Mouse (Mus musculus) forebrain, embryonic 10.5 days (tissue): ENCODE data around the gene Gpr183. TPM values are rescaled to one million over a fixed set of nuclear protein-coding genes. Genes with fewer than 3 reads are reported as not detected.

ENCODE experiments used
- DNase-seq: peaks from one replicate; pipeline ENCODE4 v3.0.0-alpha.2; 2017; ENCODE audit warnings: low spot score; ENCODE audit errors: extremely low spot score
- H3K27ac ChIP-seq: fragments of 300-500 bp; sonication (generic); 2 replicates; pipeline ENCODE4 v1.5.1; 2016; ENCODE audit warnings: mild to moderate bottlenecking
- H3K27me3 ChIP-seq: fragments of 300-500 bp; sonication (generic); 2 replicates; pipeline ENCODE4 v1.6.1; 2016; ENCODE audit warnings: mild to moderate bottlenecking; ENCODE audit not compliant: poor library complexity, severe bottlenecking
- H3K36me3 ChIP-seq: fragments of 300-500 bp; sonication (generic); replicated peaks from 2 replicates; pipeline ENCODE4 v1.6.1; 2016; ENCODE audit warnings: mild to moderate bottlenecking, moderate library complexity
- H3K4me1 ChIP-seq: fragments of 300-500 bp; sonication (generic); 2 replicates; pipeline ENCODE4 v1.6.1; 2016
- H3K4me3 ChIP-seq: fragments of 300-500 bp; sonication (generic); 2 replicates; pipeline ENCODE4 v1.5.1; 2016; ENCODE audit warnings: mild to moderate bottlenecking, moderate library complexity
- H3K9me3 ChIP-seq: fragments of 300-500 bp; sonication (generic); 2 replicates; pipeline ENCODE4 v1.6.1; 2016; ENCODE audit warnings: mild to moderate bottlenecking, moderate library complexity
- WGBS: fragments of 180-500 bp; shearing (Covaris S2); methylation state at CpG from one replicate; pipeline ENCODE4 v1.1.7; 2016; 5-methylcytosine and 5-hydroxymethylcytosine counted together
- polyA plus RNA-seq: library from polyadenylated mRNA; unstranded; fragments of >200 nt; fragmentation: Nextera tagmentation; extraction: Ambion mirVana; gene quantifications from 2 replicates; pipeline ENCODE4 v1.2.1, GENCODE M21; 2016

Gene Gpr183
- polyA plus RNA-seq, 1 experiment from 2014 or later: 2.5 TPM

DNA sequence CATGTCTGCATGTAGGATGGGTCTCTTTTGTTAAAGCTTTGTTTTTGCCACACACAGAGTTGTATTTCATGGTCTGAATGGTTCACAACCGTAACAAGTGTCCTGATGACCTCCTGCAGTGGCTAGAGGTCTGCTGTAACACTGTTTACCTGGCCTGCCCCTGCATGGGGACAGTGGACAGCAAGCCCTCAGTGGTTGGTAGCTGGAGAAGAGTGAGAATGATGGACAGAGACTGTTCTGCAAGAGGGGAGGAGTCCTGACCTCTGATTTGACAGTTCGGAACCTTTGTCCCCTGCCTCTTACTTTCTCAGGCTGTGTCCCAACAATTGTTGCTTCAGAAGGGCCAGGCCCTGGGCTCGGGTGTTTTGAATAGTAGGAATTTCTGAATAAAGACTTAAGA is 46.7 kb downstream of the Gpr183 start:
- Histone ChIP-seq H3K27me3 (no peaks in the 10 kb centered on the region), H3K27ac (no peak overlapping the region), H3K36me3 (peaks cover 37% of the 10 kb centered on the region), H3K4me3 (no peak overlapping the region), H3K9me3 (no peaks in the 10 kb centered on the region), H3K4me1 (no peaks in the 10 kb centered on the region)
- whole genome bisulfite sequencing: 83% methylated on average over 3 of the region's 3 CpGs
- DNase-seq: no peak

DNA sequence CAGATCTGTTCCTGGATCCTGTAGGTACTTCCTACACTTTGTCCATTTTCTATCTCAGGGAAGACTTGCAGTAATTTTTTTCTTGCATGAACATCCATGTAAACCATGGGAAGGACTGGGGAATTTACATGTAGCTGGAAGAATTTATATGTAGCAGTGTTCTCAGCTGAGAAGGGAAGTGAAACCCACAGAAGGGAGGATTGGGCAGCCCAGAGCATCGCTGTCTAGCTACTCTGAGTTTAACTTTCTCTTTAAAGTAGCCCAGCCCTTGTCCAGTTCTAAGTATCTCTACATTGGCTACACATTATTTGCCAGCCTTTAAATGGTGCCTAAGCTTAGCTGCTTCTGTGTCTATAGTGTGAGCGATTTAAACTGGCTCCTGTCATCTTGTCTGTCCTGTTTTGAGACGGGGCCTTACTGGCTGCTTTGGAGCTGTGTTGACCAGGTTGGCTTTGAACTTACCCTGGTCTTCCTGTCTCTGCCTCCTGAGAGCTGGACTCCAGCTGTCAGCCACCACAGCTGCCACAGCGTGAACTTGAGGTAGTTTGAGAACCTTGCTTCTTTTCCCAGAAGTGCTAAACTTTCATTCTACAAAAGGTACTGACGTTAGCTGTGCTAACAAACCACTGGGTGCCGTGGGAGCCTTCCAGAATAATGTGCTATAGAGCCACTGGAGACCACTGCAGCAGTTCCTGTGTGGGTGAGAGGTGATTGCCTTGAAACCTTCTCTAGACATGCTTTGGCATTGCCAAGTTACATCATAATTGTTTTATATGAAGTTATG is 48.5 kb downstream of the Gpr183 start:
- no peak for DNase-seq
- no peaks in the 10 kb centered on the region for H3K27me3 ChIP-seq
- H3K27ac ChIP-seq: no peak overlapping the region
- 93% methylated on average over 6 of the region's 6 CpGs for WGBS
- H3K4me3 ChIP-seq: no peak overlapping the region
- no peaks in the 10 kb centered on the region for H3K4me1 ChIP-seq
- no peaks in the 10 kb centered on the region for H3K9me3 ChIP-seq
- peaks cover 52% of the 10 kb centered on the region for H3K36me3 ChIP-seq

DNA sequence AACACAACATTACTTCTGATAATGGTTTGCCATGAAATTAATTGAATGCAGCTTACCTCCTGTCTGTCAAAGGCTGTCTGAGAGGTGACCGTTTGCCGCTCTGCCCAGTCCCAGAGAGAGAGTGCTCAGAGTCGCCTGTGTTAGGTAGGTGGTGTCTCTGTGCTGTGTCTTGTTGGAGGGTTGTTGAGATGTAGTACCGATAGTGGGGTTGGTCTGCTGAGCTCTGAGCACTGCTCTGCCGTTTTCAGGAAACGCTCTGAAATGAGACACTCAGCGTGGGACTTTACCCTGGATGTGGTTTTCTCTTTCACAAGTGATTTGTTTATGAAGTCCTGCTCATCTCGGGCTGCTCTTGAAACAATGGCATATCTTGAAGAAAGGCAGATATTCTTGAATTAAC is 49.4 kb downstream of the Gpr183 start, which contains the start of gene Gpr18:
TSS of gene Gpr18 (minus strand) at position 161 of the 400 bp plus-strand sequence.
- peaks cover 59% of the 10 kb centered on the region for H3K36me3 ChIP-seq
- H3K4me1 ChIP-seq: no peaks in the 10 kb centered on the region
- DNase-seq: no peak
- no peaks in the 10 kb centered on the region for H3K27me3 ChIP-seq
- no peak within 1 kb of the TSS for H3K27ac ChIP-seq
- H3K9me3 ChIP-seq: no peaks in the 10 kb centered on the region
- H3K4me3 ChIP-seq: no peak within 1 kb of the TSS
- 86% methylated on average over 8 of the region's 8 CpGs for WGBS

DNA sequence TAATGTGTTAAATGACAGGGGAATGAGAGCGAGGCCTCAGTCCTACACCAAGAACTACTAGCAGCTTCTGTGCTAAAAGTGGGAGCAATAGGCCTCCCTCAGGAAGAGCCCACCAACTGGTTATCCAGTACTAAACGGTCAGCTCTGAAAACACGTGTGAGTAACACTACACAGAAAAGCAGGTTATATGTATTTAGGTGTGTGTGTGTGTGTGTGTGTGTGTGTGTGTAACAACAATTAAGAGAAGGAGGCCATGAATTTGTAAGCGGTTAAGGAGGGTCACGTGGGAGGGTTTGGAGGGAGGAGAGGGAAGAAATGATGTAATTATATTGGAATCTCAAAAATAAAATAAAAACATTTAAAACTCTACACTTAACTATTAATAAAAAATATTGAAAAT is 49.9 kb downstream of the Gpr183 start:
- Histone ChIP-seq H3K36me3 (peaks cover 59% of the 10 kb centered on the region), H3K27ac (no peak overlapping the region), H3K9me3 (no peaks in the 10 kb centered on the region), H3K27me3 (no peaks in the 10 kb centered on the region), H3K4me3 (no peak overlapping the region), H3K4me1 (no peaks in the 10 kb centered on the region)
- 91% methylated on average over 5 of the region's 5 CpGs for WGBS
- DNase-seq: no peak

DNA sequence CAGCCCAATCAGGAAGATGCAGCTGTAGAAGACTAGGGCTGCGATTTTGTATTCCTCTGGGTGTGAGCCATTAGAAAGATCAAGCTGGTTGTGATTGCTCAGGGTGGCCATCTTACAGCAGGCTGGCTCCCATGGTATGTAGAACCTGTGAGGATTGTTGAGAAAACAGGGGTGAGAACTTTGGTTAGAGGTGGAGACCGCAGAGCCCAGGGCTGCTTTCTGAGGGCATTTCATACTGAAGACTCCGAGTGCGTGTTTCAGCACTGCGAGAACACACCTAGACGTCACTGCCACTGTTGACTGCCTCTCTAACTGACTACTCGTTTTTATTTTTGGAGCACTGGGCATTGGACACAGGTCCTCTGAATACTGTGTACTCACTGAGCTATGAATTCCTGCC is 52.5 kb downstream of the Gpr183 start:
- H3K4me3 ChIP-seq: no peak overlapping the region
- 92% methylated on average over 7 of the region's 7 CpGs for WGBS
- no peaks in the 10 kb centered on the region for H3K9me3 ChIP-seq
- H3K4me1 ChIP-seq: no peaks in the 10 kb centered on the region
- peaks cover 70% of the 10 kb centered on the region for H3K36me3 ChIP-seq
- no peak for DNase-seq
- H3K27me3 ChIP-seq: no peaks in the 10 kb centered on the region
- H3K27ac ChIP-seq: no peak overlapping the region

DNA sequence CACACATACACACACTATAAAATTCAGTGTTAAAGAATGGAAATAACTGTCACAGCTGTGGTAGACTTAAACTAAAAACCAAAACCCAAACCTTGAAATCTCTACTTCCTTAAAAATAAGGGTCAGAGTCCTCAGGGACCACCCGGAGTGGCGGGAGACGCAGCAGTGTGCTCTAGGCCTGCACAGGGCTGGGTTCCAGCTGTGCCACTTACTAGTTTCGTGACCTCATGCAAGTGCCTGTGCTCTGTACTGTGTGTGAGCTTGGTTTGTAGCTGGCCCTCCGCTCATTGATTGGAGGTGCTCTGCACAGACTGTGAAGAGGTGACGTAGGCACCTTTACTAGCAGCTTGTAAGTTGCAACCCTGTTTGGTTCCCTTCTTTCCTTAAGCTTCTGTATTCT is 55.1 kb downstream of the Gpr183 start:
- H3K36me3 ChIP-seq: peaks cover 76% of the 10 kb centered on the region
- no peak overlapping the region for H3K27ac ChIP-seq
- no peaks in the 10 kb centered on the region for H3K27me3 ChIP-seq
- H3K4me1 ChIP-seq: no peaks in the 10 kb centered on the region
- no peak for DNase-seq
- no peak overlapping the region for H3K4me3 ChIP-seq
- no peaks in the 10 kb centered on the region for H3K9me3 ChIP-seq
- 97% methylated on average over 6 of the region's 6 CpGs for WGBS

DNA sequence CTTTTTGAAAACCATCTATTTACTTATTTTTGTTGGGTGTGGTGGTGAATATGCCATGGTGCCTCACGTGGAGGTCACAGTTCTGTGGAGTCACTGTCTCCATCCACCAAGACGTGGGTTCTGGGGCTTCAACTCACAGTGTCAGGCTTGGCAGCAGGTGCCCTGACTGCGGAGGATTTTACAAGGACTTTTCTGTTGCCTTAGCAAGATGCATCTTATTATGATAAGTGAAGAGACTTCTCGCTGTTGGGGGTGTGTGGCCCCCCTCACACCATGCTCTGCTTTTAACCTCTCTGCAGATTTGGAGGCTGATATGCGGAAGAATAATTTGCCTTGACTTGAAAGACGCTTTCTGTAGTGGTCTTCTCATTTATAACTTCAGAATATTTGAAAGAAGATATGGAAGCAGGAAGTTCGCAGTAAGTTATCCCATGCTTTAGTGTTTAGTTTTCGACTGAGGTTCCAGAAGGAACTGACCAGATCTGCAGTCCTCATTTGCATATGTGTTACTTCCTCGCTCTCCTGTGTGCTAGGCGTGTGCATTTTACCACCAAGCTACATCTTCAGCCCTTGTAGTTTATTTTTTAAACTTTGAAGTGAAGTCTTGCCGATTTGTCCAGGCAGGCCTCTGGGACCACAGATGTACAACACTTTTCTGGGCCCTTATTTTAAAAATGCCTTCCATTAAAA is 57.9 kb downstream of the Gpr183 start:
- peaks cover 68% of the 10 kb centered on the region for H3K36me3 ChIP-seq

DNA sequence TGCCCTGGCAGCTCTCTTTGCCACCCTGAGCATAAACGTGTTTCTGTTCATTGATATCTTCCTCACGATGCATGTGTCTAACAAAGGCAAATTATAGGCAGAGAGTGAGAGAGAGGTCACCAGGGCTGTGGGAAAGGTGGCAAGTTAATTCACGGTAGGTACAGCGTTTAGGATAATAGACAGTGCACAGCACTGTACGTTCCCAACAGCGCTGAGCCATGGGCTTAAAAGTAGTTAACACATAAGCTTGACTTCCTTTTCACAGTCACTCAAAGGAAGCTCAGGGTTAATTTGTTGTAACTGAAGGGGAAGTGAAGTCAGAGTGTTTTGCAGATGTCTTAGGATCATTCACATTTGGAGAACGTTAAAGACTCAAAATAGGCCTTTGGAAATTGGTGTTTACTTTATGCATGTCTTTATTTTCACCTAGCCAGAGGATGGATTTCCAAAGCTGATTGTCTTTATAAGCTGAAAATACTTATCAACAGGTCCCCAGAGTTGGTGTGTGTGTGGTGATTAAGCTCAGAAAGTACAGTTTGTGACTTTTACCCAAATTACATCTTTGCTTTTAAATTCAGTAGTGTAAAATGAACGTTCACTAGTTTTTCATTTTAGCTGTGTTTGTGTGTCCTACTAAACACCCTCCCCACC is 58.5 kb downstream of the Gpr183 start:
- H3K4me3 ChIP-seq: no peak overlapping the region
- WGBS: 94% methylated on average over 8 of the region's 8 CpGs
- H3K4me1 ChIP-seq: no peaks in the 10 kb centered on the region
- H3K36me3 ChIP-seq: peaks cover 63% of the 10 kb centered on the region
- no peak for DNase-seq
- H3K27me3 ChIP-seq: no peaks in the 10 kb centered on the region
- H3K9me3 ChIP-seq: no peaks in the 10 kb centered on the region
- no peak overlapping the region for H3K27ac ChIP-seq

More for the DNA sequence above, 57.9 kb downstream of the Gpr183 start:
- H3K4me3 ChIP-seq: no peak overlapping the region
- H3K27me3 ChIP-seq: no peaks in the 10 kb centered on the region
- H3K4me1 ChIP-seq: no peaks in the 10 kb centered on the region
- WGBS: 94% methylated on average over 11 of the region's 11 CpGs
- DNase-seq: no peak
- H3K27ac ChIP-seq: no peak overlapping the region
- no peaks in the 10 kb centered on the region for H3K9me3 ChIP-seq

DNA sequence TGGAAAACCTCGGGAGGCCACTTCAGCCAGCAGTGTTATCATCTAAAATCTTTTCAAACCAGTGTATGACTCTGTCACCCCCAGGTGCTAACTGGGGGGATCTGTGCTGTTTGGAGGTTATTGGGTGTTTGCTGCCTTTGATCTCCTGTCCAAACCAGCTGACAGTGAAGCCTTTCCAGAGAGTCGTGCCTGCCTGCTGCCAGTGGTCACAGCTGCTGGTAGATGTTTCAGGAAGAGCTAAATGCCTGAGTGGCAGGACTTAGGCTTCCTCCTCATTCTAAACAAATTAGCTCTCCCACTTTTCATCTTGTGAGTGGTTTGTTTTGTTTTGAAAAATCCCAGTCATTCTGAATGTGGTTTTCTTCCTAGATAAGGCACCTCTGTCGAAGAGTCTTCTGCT is 60.2 kb downstream of the Gpr183 start:
- WGBS: 88% methylated on average over 3 of the region's 3 CpGs
- peaks cover 47% of the 10 kb centered on the region for H3K36me3 ChIP-seq
- H3K27ac ChIP-seq: no peak overlapping the region
- no peaks in the 10 kb centered on the region for H3K9me3 ChIP-seq
- no peak overlapping the region for H3K4me3 ChIP-seq
- no peaks in the 10 kb centered on the region for H3K27me3 ChIP-seq
- no peaks in the 10 kb centered on the region for H3K4me1 ChIP-seq
- DNase-seq: no peak

DNA sequence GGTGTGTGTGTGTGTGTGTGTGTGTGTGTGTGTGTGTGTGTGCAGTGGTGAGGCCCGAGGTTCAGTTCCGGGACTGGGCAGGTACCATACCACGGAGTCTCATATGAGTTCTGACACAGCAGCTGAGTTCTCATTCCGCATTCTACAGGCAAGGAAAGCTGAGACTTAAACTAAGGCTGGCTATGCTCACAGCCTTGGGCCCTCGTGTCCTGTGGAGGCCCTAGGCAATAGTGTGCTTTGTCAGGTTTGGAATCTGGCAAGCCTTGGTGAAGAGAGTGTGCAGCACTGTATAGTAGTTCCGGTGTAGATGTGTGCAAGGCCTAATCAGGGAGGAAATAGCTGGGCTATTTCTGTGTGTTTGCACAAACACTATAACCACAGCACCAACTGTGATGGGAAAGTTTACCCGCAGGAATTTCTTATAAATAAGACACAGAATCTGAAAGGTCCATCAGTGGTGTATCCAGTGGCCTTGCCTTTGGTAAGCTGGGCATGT is 61.6 kb downstream of the Gpr183 start:
- no peak overlapping the region for H3K4me3 ChIP-seq
- no peaks in the 10 kb centered on the region for H3K4me1 ChIP-seq
- no peak for DNase-seq
- H3K27me3 ChIP-seq: no peaks in the 10 kb centered on the region
- no peak overlapping the region for H3K27ac ChIP-seq
- H3K36me3 ChIP-seq: peaks cover 36% of the 10 kb centered on the region
- no peaks in the 10 kb centered on the region for H3K9me3 ChIP-seq
- WGBS: 91% methylated on average over 7 of the region's 7 CpGs
